Mouse (Mus musculus): ENCODE measurements around the gene Zcchc17.

The Zcchc17 gene

DNA sequence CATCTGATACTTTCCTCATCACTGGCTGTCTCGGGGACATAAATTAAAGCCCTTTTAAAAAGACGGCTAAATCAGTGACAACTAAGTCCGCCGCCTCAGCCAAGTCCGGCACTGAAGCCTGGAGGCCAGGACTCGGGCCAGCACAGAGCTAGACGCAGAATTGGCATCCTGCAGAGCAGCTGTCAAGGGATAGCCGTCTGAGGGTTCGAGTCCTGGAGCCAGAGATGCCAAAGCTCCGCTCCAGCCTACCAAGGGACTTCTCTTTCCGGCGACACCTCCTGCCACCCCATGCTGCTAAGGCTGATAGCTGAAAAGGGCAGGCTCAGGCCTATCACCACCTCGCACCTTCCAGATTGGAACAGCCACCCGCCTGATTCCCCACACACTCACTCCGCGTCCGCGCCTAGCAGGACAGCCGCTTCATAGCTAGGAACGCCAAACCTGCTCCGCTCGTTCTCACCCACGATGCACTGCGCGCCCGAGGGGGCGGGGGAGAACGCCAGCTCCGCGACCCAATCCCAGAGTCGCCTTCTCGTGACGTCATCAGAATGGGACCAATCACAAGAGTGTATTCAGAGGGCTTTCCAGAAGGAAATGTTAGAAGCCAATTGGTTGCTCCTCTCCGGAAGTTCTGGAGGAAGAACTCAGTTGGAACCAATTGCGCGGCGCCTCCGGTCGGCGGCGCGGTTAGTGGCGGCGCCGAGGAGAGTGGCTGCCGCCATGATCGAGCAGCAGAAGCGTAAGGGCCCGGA, at the start of gene Zcchc17, which contains the start of gene Snrnp40:
Zcchc17 (minus strand) TSS at position 458 of the 752 bp plus-strand sequence.
Snrnp40 (plus strand) TSS at position 647 of the 752 bp plus-strand sequence.
- DNase-seq: peak; percentile 100

DNA sequence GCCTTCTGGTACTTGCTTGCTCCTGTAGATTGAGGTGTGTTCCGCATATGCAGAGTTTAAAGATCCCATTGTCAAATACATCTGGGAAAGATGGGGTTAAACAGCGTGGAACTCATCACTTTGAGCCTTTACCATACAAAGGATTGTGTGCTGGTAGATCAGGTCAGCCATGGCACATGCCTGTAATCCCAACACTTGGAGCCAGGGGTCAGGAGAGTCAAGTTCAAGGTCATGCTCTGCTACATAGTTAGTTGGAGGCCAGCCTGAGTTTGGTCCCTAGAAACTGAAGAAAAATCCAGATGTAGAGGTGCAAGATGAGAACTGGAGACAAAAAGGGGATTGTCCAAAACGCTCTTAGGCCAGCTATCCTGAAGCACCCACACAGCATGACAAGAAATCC, 31.5 kb upstream of the Zcchc17 start:
- DNase-seq: peak; percentile 19

DNA sequence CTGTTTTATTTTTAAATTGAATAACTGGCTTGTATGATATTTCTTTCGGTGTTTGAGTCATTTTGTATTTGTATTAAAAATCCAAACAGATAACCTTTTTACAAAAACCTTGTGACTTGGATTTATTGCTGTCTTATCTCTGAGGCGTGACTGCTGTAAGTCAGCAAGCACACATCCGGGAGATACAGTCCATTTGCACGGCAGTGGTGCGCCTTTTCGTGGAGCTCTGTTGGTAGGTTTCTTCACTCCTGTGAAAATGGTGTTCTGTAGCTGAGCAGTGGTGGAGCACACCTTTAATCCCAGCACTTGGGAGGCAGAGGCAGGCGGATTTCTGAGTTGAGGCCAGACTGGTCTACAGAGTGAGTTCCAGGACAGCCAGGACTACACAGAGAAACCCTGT, 30.2 kb upstream of the Zcchc17 start:
- no peak for DNase-seq

GRCm38 (mm10) chr4:130389496-130389895, 29.8 kb upstream of the Zcchc17 start:
- peak; percentile 75 for DNase-seq

- no peak for DNase-seq
Observed at GRCm38 (mm10) chr4:130387256-130387655, 27.5 kb upstream of the Zcchc17 start.

- no peak for DNase-seq
Observed at GRCm38 (mm10) chr4:130380418-130380817, 20.7 kb upstream of the Zcchc17 start.

DNA sequence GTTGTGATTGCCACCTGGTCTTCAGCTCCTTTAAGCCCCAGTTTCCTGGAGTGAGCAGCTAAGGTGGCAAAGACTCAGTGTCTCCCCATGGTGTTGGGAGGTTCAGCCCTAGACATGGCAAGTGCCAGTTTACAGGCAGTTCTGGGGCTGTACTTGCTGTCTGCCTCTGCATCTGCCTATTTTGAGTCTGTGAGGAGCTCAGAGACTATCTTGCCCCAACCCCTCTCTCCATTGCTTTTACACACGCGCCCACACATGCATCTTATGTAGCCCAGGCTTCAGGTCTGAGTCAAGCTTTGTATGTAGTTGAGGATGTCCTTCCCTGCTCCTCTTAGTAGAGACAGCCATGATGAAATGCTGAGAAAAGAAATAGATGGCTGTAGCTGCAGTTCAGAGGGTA, 19.4 kb upstream of the Zcchc17 start:
- DNase-seq: no peak

- DNase-seq: no peak
Observed at GRCm38 (mm10) chr4:130377500-130377899, 17.8 kb upstream of the Zcchc17 start.

DNA sequence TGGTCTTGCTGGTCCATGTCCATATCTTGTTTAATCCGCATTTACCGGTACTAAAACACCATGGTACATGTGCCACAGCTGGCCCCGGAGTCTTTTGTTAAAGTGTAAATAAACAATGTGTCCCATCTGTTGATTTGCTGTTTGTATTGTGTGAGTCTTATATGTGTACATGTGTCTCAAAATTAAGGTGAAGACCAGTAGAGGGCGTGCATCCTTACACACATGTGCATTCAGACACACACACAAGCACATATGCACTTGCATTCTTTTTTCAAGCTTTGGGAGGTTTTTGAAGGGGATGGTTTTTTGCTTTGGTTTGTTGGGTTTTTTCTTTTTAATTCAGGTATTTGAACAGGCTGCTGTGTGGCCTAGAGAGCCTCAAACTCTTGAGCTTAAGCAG, 16.9 kb upstream of the Zcchc17 start:
- no peak for DNase-seq

GRCm38 (mm10) chr4:130360238-130360590, 471 bp upstream of the Zcchc17 start:
- no peak for DNase-seq

DNA sequence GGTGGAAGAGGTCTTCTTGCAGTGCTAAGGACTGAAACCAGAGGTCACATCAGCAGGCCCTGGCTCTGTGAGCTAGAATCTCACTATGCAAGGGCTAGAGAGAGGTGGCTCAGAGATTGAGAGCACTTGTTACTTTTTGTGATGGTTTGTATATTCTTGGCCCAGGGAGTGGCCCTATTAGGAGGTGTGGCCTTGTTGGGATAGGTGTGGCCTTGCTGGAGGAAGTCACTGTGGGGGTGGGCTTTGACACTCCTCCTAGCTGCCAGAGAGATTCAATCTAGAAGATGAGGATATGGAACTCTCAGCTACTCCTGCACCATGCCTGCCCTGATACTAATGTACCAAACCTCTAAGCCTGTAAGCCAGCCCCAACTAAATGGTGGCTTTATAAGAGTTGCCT, 1.8 kb downstream of the Zcchc17 start:
- peak; percentile 2 for DNase-seq

DNA sequence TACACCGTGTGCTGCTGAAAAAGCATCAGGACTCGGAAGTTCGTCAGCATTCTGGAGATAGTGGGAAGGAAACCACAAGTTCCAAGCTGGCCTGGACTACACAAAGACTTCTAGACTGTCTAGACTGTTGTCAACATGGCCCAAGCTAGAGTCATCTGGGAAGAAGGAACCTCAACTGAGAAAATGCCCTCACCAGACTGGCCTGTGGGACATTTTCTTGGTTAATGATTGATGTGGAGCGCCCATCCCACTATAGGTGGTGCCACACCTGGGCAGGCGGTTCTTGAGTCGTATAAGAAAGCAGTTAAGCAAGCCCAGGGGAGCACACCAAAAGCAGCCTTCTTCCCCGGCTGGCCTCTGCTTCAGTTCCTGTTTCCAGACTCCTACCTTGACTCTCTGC, 7.2 kb downstream of the Zcchc17 start:
- no peak for DNase-seq

DNA sequence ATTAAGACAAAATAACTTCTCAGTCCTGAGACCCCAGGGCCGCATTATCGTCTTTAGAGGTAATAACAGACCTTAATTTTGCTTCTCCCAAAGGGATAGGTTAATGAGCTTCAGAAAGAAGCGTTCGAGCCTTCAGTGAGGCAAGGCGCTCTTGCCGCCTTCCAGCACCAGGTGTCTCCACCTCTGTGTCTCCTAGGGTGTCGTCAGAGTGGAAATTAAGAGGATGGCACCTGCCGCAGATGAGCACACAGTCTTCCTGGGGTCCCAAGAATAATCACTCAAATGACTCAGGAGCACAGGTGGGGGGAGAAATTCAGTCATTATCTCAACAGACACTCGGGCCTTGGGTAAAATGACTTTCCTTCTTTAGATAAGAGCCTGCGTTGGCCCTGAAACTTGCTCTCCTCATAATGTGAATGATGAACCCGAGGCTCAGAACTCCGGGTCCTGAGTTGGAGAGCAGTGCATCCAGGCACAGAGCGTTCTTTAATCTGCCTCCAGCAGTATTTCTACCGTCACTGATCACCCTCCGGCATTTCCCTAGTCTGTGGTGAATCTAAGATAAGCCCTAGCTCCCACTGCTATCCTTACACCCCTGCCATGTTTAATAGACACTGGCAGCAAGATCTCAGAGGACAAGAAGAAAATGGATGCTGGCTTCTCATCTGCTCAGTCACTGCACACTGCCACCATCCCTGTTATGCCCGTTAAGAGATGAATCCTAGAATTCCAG, 8.9 kb downstream of the Zcchc17 start:
- no peak for DNase-seq

DNA sequence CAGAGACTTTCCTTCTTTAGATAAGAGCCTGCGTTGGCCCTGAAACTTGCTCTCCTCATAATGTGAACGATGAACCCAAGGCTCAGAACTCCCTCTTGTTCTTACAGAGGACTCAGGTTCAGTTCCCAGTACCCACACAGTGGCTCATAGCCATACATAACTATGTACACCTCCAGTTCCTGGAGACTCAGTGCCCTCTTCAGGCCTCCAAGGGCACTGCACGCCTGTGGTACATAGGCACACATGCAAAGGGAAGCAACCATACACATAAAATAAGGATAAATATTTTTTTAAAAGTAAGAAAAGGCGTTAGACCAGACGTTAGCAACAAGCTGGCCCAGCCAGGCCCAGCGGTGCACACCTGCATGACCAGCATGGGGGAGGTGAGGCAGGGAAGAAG, 10.1 kb downstream of the Zcchc17 start:
- DNase-seq: no peak

- peak; percentile 71 for DNase-seq
Observed at GRCm38 (mm10) chr4:130341691-130342090, 18.1 kb downstream of the Zcchc17 start.

DNA sequence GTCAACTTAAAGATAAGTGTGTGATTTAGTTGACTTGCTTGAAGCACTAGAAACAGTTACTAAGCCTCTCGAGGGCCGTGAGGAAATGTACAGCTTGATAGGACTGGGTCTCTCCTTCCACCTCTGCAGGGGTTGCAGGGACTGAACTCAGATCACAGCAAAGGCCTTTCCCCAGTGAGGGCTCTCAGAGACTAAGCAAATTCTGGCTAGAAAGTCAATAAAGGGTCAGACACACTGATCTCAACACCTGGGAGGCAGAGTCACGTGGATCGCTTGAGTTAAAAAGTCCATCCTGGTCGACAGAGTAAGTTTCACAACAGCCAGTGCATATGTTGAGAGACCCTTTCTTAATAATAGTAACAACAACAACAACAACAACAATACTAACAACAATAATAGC, 23.9 kb downstream of the Zcchc17 start:
- DNase-seq: no peak

GRCm38 (mm10) chr4:130327366-130327765, 32.4 kb downstream of the Zcchc17 start:
- no peak for DNase-seq

DNA sequence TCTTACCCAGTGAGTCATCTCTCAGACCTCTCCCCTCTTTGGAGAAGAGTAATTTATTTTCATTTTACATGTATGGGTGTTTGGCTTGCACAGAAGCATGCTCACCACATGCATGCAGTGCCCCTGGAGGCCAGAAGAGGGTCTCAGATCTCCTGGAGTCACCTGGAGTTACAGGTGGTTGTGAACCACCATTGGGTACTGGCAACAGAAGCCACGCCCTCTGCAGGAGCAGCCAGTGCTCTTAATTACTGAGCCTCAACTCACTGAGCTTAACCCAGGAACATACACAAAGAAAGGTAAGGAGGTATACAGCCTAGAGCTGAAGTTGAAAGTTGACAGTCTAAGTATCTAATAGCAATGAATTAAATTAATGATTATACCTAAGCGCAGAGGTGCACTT, 34.3 kb downstream of the Zcchc17 start:
- DNase-seq: no peak

DNA sequence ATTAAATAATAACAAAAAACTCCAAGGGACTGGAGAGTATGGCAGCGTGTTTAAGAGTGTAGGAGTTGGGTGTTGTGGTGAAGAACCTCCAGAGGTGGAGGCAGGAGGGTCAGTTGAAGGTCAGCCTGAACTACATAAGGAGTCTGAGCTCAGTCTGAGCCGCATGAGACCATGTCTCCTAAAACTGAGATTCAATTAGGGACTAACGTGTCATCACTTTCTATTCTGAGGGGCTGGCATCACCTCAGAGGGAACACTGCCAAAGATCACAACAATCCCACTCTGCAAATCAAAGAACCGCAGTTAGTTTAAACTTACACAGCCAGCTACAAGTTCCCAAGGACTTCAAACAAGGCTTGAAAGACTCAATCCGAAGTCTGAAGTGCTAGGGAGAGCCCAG, 36.1 kb downstream of the Zcchc17 start:
- DNase-seq: peak; percentile 61

DNA sequence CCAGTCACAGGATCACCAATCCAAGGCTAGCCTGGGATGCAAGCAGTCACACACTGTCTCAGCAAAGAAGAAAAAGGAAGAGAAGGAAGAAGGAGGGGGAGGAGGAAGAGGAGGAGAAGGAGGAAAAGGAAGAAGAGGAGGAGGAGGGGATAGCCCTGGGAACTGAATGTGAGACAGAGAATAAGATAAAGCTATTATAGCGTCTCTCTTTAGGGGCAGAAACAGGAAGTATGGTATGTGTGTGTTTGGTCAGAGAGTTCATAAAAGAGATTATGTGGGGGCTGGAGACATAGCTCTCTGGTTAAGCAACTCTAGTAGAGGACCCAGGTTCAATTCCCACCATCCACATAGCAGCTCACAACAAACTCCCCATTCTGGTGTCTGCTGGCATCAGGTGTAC, 36.6 kb downstream of the Zcchc17 start:
- no peak for DNase-seq

- DNase-seq: no peak
Observed at GRCm38 (mm10) chr4:130322567-130322966, 37.2 kb downstream of the Zcchc17 start.

GRCm38 (mm10) chr4:130321640-130322039, 38.1 kb downstream of the Zcchc17 start:
- no peak for DNase-seq

DNA sequence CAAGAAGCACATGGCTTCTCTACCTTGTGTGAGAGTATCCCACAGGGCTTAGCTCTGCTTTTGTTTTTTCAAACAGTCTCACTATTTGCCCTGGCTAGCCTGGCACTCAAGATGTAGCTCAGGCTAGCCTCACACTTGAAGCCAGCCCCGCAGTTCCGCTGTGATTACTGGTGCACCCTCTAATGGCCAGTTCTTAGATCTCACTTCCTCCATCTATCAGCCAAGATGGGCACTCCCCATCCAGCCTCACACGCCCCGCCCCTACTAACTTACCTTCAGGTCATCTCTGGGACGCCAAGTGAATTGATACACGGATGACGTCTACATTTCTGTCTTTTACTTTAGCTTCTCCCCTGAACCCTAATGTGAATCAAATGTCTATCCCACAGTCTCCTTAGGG, 40.2 kb downstream of the Zcchc17 start:
- no peak for DNase-seq

DNA sequence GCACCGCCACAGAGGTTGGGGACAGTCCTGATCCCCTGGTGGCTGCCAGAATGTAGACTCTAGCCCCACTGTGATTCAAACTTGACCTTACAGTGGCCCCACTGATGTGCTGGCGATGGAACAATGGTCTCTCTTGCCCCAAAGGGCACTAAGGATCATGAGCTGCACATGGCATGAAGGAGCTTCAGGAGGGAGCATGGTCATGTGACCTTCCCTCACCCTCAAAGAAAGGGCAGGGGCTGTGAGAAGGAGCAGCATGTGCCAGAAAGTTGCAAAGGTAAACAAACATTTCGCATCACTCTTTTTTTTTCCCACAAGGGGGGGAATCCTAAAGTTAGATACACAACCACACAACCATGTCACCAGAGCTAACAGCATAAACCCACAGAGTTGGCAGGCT, 41.6 kb downstream of the Zcchc17 start:
- no peak for DNase-seq

GRCm38 (mm10) chr4:130316691-130317090, 43.1 kb downstream of the Zcchc17 start:
- no peak for DNase-seq
